Mouse (Mus musculus): ENCODE measurements around the gene Naaladl1. TPM values are rescaled to one million over a fixed set of nuclear protein-coding genes. Genes with fewer than 3 reads are reported as not detected.

Naaladl1 gene
- polyA plus RNA-seq (2014; fragmentation: Illumina TruSeq; extraction: RNeasy Lipid Tissue Mini Kit (QIAGEN cat#74804); ENCODE audit: low read depth, low replicate concordance): not detected

DNA sequence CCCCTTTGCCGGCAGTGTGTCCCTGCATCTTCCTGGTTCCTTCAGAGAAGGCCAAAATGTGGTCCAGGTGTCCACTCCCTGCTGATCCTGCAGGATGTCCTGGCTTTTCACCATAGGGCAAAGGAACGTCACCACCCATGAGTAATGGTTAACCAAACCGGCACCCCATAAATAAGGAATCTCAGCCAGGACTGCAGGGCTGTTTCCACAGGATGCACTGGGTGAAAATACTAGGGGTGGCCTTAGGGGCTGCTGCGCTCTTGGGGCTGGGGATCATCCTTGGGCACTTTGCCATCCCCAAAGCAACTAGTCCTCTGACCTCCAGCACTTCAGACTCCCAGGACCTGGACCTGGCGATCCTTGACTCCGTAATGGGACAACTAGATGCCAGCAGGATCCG lies at the start of gene Naaladl1:
Gene Naaladl1, plus strand, starts transcription at position 197 of the 400 bp plus-strand sequence.

DNA sequence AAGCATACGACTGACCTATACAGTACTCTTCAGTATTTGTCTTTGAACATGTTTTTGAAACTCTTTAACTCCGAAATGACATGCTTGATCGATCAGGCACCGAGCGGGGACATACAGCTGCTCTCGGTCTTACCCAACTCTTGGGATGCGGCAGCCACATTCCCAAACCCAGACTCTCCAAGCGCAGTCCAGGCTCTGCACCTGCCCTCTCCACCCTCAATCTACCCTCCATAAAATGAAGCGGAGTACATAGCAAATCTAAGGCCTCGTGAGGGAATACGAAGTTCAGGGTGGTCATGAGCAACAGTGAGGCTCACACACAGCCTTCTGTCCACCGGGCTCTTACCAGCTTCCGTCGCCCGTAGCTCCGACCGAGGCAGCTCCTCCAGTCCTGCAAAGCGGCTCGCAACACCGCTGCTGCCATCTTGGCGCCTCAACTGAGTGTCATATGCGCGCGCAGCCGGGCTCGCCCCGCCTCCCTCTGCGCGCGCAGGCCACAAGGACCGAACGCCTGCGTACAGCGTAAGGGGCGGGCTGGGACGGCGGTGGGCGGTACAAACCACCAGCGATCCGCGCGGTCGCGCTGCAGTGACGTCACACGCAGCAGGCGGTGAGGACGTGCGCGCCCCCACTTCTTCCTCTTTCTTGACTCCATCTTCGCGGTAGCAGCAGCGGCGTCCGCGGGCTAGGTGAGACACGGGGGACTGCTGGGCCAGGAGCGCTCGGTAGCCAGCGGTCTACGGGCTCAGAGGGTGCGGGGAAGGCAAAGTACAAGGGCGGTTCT lies 48.1 kb upstream of the Naaladl1 start, which contains the start of the genes Mrpl49 and Fau:
Gene Mrpl49, minus strand, starts transcription at position 473 of the 784 bp plus-strand sequence.
Gene Fau, plus strand, starts transcription at position 532 of the 784 bp plus-strand sequence.

DNA sequence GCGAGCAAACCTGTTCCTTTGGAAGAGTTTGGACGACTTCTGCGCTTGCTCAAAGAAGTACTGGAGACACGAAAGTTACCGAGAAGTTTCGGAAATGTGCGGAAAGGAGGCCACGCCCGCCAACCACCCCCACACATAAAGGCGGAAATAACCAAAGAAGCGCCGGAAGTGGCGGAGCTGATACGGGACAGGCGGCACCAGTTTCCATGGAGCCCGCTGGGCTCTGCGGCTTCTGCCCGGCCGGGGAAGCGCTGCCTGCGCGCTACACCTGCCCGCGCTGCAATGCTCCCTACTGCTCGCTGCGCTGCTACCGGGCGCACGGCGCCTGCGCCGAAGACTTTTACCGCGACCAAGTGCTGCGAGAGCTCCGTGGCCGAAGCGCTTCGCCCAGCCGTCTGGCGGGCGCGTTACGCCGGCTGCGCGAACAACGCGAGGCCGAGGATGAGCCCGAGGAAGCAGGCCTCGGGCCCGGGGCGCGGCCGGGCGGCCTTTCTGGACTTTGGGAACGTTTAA lies 44.5 kb upstream of the Naaladl1 start, which contains the start of gene Znhit2:
Gene Znhit2, plus strand, starts transcription at position 172 of the 513 bp plus-strand sequence.

GRCm38 (mm10) chr19:6067724-6068415 lies 37.7 kb upstream of the Naaladl1 start, which contains the start of gene Tm7sf2:
TSS of gene Tm7sf2 (minus strand) at chr19:6068373.

DNA sequence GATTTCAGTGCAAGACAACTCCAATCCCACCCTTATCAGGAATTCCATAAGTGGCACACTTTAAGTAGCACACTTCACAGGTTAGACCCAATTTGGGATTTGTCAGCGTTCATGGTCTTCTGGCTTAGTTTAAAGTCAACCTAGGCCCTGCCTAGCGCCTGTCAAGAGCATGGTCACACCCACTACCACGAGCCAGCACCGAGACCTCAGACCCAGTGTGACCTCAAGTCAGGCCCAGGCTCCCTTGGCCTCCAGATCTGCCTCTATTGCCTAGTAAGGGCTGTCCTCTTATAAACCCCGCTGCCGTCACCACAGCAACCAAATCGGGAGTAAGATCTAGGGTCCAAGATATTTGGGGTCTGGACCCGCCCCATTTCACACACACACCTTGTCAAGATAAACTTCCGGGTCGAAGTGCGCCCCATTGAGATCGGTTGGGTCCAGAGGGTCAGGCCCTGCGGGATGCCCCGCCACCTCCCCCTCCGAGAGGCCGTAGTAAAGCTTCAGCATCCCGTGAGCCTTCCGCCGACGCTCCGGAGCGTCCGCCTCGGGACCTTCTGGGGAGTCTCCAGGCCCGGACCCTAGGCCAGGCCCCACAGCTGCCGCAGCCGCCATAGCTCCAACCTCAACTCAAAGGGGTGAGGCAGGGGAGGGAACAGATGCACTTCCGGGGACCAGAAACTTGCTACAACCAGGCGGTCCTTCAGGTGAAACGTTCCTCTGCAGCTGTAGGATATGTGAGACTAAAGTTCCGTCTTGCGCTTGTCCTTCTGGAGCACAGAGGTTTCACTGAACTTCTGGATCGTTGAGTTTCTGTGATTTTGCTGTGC lies 28.8 kb upstream of the Naaladl1 start, which contains the start of gene Vps51:
Gene Vps51, minus strand, starts transcription at position 668 of the 830 bp plus-strand sequence.

DNA sequence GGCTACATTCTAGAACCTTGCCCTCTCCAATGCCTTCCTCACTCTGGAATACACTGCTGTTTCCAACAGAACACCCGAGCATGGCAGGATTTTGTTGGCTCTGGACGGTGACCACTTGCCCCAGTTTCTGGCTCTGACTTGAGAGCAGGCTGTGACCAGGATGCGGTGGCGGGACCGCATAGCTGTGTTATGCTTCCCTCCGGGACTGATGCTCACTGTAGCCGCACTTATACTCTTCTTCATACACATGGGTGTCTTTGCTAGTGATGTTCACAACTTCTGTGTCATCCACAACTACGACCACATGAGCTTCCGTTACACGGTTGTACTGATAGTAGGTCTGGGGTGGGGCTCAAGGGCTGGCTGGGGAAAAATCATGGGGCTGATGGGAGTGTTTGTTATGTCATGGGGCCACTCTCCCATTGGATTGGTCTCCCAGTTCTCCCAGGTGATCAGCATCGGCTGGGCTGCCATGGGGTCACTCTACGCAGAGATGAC lies 25.6 kb upstream of the Naaladl1 start, which contains the start of gene Tmem262:
Gene Tmem262, plus strand, starts transcription at position 51 of the 498 bp plus-strand sequence.

DNA sequence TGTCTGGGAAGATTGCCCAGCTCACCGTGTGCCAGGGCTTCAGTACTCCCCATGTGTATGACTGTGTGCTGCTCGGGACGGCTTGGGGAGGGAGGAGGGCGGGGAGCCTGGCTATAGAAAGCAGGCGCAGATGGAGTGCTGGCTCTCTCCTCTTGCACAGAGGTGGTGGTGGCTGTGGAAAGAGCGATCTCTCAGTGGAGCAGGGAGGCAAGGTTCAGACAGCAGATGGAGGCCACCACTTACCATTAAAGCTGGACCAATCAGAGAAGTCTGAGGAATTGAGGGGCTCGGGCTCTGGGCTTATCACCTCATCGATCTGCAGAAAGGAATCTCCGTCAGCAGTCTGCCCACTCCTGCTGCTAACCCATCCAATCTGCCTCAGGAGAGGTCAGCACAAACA lies 23.4 kb upstream of the Naaladl1 start, which contains the start of gene Gm28374:
Gene Gm28374, minus strand, starts transcription at position 101 of the 400 bp plus-strand sequence.

GRCm38 (mm10) chr19:6084478-6085248 lies 20.9 kb upstream of the Naaladl1 start, which contains the start of the genes Zfpl1 and Cdca5:
TSS of gene Zfpl1 (minus strand) at chr19:6084956.
TSS of gene Cdca5 (plus strand) at chr19:6084983.

GRCm38 (mm10) chr19:6094119-6094518 lies 11.5 kb upstream of the Naaladl1 start, which contains the start of gene AC131692.1:
TSS of gene AC131692.1 (plus strand) at chr19:6094419.

GRCm38 (mm10) chr19:6117986-6118676 lies 12.5 kb downstream of the Naaladl1 start, which contains the start of gene Sac3d1:
TSS of gene Sac3d1 (minus strand) at chr19:6118650.

DNA sequence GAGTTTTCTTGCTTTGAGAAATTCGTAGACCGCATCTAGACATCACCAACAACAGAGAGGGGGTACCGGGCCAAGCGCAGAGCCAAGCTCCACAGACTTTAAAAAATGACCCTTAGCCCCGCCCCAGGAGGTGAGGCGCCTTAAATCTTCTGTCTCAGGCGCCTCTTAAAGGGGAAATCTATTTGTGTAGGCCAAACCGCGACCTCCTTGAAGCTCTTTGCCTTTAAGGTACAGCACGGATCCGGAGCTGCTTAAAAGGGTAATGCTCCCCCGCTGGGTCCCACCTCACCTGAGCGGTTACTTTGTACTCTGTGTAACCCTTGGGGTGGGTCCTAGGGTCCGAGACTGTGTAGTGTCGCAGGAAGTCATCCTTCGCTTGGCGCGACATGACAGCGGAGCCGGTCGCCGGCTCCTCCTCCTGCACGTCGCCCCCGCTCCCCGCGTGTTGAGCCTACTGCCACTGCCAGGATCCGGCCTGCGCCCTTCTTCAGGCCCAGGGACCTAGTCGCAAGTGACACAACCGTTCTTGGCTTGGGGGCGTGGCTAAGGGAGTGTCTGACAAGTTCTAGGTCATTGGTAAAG lies 22.3 kb downstream of the Naaladl1 start, which contains the start of gene Snx15:
Gene Snx15, minus strand, starts transcription at position 545 of the 582 bp plus-strand sequence.

DNA sequence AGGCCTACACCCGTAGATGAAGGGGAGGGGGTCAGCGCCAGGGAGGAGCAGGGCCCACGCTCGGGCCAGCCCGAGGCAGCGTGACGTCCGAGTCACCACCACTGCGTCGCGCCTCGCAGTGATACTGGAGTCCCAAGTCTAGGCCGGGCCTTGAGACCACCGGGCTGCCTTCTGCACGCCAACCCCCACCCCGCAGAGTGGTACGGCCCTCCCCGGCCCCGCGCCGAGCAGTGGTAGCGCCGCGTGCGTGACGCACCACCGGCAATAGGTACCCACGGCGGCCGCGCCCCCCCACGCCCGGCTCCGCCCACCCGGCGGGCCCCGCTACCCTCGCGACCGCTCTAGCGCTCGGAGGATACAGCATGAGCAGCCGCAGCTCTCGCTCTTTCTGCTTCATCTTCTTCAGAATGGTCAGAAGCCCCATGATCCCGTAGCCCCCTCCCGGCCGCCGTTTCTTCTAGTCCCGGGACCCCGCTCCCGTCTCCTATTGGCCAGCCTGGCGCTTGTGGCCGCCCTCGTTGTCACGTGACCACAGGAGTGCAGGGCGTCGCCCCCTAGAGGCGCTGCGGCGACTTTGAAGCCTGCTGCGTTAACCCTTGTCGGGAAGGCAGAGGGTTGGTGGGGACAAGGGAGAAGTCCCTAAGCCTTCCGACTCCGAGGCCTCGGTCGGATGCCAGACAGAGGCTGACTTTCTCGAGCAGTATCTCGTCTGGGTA lies 35.3 kb downstream of the Naaladl1 start, which contains the start of gene Batf2:
Gene Batf2, plus strand, starts transcription at position 306 of the 716 bp plus-strand sequence.

DNA sequence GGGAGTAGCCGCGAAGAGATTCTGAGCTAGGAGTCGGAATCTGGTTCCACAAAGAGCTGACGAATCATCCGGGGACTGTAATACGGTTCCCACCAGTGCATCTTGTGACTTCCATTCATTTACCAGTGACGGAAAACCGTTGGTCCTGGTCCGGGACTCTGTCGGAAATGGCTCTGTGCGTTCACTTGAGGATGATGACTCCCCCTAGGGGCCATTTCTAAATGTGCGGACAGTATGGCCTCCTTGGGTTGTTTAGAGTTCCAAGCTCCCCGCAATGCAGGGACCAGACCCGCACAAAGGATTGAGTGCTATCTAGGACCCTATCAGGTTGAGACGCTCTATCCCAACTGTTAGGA lies 35.8 kb downstream of the Naaladl1 start, which contains the start of gene Arl2:
Gene Arl2, minus strand, starts transcription at position 155 of the 356 bp plus-strand sequence.

Other genes with a start within 250 kb of the Naaladl1 start
- 2.8 TPM for gene Frmd8, start 230.5 kb upstream of the Naaladl1 start, polyA plus RNA-seq (2014; fragmentation: Illumina TruSeq; extraction: RNeasy Lipid Tissue Mini Kit (QIAGEN cat#74804); ENCODE audit: low read depth, low replicate concordance)
- 4.5 TPM for gene Slc25a45, start 228.0 kb upstream of the Naaladl1 start, polyA plus RNA-seq (2014; fragmentation: Illumina TruSeq; extraction: RNeasy Lipid Tissue Mini Kit (QIAGEN cat#74804); ENCODE audit: low read depth, low replicate concordance)
- gene Tigd3, start 211.6 kb upstream of the Naaladl1 start, polyA plus RNA-seq (2014; fragmentation: Illumina TruSeq; extraction: RNeasy Lipid Tissue Mini Kit (QIAGEN cat#74804); ENCODE audit: low read depth, low replicate concordance): 0.20 TPM
- gene Dpf2, start 192.8 kb upstream of the Naaladl1 start, polyA plus RNA-seq (2014; fragmentation: Illumina TruSeq; extraction: RNeasy Lipid Tissue Mini Kit (QIAGEN cat#74804); ENCODE audit: low read depth, low replicate concordance): 5.4 TPM
- gene Cdc42ep2, start 181.0 kb upstream of the Naaladl1 start, polyA plus RNA-seq (2014; fragmentation: Illumina TruSeq; extraction: RNeasy Lipid Tissue Mini Kit (QIAGEN cat#74804); ENCODE audit: low read depth, low replicate concordance): 1.9 TPM
- gene Pola2, start 141.6 kb upstream of the Naaladl1 start, polyA plus RNA-seq (2014; fragmentation: Illumina TruSeq; extraction: RNeasy Lipid Tissue Mini Kit (QIAGEN cat#74804); ENCODE audit: low read depth, low replicate concordance): 2.4 TPM
- gene Slc22a20, start 119.6 kb upstream of the Naaladl1 start, polyA plus RNA-seq (2014; fragmentation: Illumina TruSeq; extraction: RNeasy Lipid Tissue Mini Kit (QIAGEN cat#74804); ENCODE audit: low read depth, low replicate concordance): not detected
- gene Capn1, start 89.9 kb upstream of the Naaladl1 start, polyA plus RNA-seq (2014; fragmentation: Illumina TruSeq; extraction: RNeasy Lipid Tissue Mini Kit (QIAGEN cat#74804); ENCODE audit: low read depth, low replicate concordance): 1.3 TPM
- gene Syvn1, start 59.2 kb upstream of the Naaladl1 start, polyA plus RNA-seq (2014; fragmentation: Illumina TruSeq; extraction: RNeasy Lipid Tissue Mini Kit (QIAGEN cat#74804); ENCODE audit: low read depth, low replicate concordance): 0.77 TPM
- gene Mrpl49, start 48.0 kb upstream of the Naaladl1 start, polyA plus RNA-seq (2014; fragmentation: Illumina TruSeq; extraction: RNeasy Lipid Tissue Mini Kit (QIAGEN cat#74804); ENCODE audit: low read depth, low replicate concordance): 41.8 TPM
- gene Fau, start 47.9 kb upstream of the Naaladl1 start, polyA plus RNA-seq (2014; fragmentation: Illumina TruSeq; extraction: RNeasy Lipid Tissue Mini Kit (QIAGEN cat#74804); ENCODE audit: low read depth, low replicate concordance): 5.1 TPM
- gene Znhit2, start 44.6 kb upstream of the Naaladl1 start, polyA plus RNA-seq (2014; fragmentation: Illumina TruSeq; extraction: RNeasy Lipid Tissue Mini Kit (QIAGEN cat#74804); ENCODE audit: low read depth, low replicate concordance): not detected
- gene Tm7sf2, start 37.4 kb upstream of the Naaladl1 start, polyA plus RNA-seq (2014; fragmentation: Illumina TruSeq; extraction: RNeasy Lipid Tissue Mini Kit (QIAGEN cat#74804); ENCODE audit: low read depth, low replicate concordance): 0.93 TPM
- 8.9 TPM for gene Vps51, start 28.6 kb upstream of the Naaladl1 start, polyA plus RNA-seq (2014; fragmentation: Illumina TruSeq; extraction: RNeasy Lipid Tissue Mini Kit (QIAGEN cat#74804); ENCODE audit: low read depth, low replicate concordance)
- gene Tmem262, start 25.7 kb upstream of the Naaladl1 start, polyA plus RNA-seq (2014; fragmentation: Illumina TruSeq; extraction: RNeasy Lipid Tissue Mini Kit (QIAGEN cat#74804); ENCODE audit: low read depth, low replicate concordance): not detected
- gene Gm28374, start 23.5 kb upstream of the Naaladl1 start, polyA plus RNA-seq (2014; fragmentation: Illumina TruSeq; extraction: RNeasy Lipid Tissue Mini Kit (QIAGEN cat#74804); ENCODE audit: low read depth, low replicate concordance): not detected
- not detected for gene Zfpl1, start 20.8 kb upstream of the Naaladl1 start, polyA plus RNA-seq (2014; fragmentation: Illumina TruSeq; extraction: RNeasy Lipid Tissue Mini Kit (QIAGEN cat#74804); ENCODE audit: low read depth, low replicate concordance)
- gene Cdca5, start 20.8 kb upstream of the Naaladl1 start, polyA plus RNA-seq (2014; fragmentation: Illumina TruSeq; extraction: RNeasy Lipid Tissue Mini Kit (QIAGEN cat#74804); ENCODE audit: low read depth, low replicate concordance): 0.24 TPM
- gene AC131692.1, start 11.4 kb upstream of the Naaladl1 start, polyA plus RNA-seq (2014; fragmentation: Illumina TruSeq; extraction: RNeasy Lipid Tissue Mini Kit (QIAGEN cat#74804); ENCODE audit: low read depth, low replicate concordance): not detected
- gene Sac3d1, start 12.9 kb downstream of the Naaladl1 start, polyA plus RNA-seq (2014; fragmentation: Illumina TruSeq; extraction: RNeasy Lipid Tissue Mini Kit (QIAGEN cat#74804); ENCODE audit: low read depth, low replicate concordance): not detected
- gene Snx15, start 22.5 kb downstream of the Naaladl1 start, polyA plus RNA-seq (2014; fragmentation: Illumina TruSeq; extraction: RNeasy Lipid Tissue Mini Kit (QIAGEN cat#74804); ENCODE audit: low read depth, low replicate concordance): 3.0 TPM
- gene Batf2, start 35.2 kb downstream of the Naaladl1 start, polyA plus RNA-seq (2014; fragmentation: Illumina TruSeq; extraction: RNeasy Lipid Tissue Mini Kit (QIAGEN cat#74804); ENCODE audit: low read depth, low replicate concordance): not detected
- gene Arl2, start 35.8 kb downstream of the Naaladl1 start, polyA plus RNA-seq (2014; fragmentation: Illumina TruSeq; extraction: RNeasy Lipid Tissue Mini Kit (QIAGEN cat#74804); ENCODE audit: low read depth, low replicate concordance): 0.49 TPM
- not detected for gene Majin, start 78.6 kb downstream of the Naaladl1 start, polyA plus RNA-seq (2014; fragmentation: Illumina TruSeq; extraction: RNeasy Lipid Tissue Mini Kit (QIAGEN cat#74804); ENCODE audit: low read depth, low replicate concordance)
- gene Gpha2, start 120.6 kb downstream of the Naaladl1 start, polyA plus RNA-seq (2014; fragmentation: Illumina TruSeq; extraction: RNeasy Lipid Tissue Mini Kit (QIAGEN cat#74804); ENCODE audit: low read depth, low replicate concordance): not detected
- gene Ppp2r5b, start 130.1 kb downstream of the Naaladl1 start, polyA plus RNA-seq (2014; fragmentation: Illumina TruSeq; extraction: RNeasy Lipid Tissue Mini Kit (QIAGEN cat#74804); ENCODE audit: low read depth, low replicate concordance): 0.57 TPM
- not detected for gene Atg2a, start 135.9 kb downstream of the Naaladl1 start, polyA plus RNA-seq (2014; fragmentation: Illumina TruSeq; extraction: RNeasy Lipid Tissue Mini Kit (QIAGEN cat#74804); ENCODE audit: low read depth, low replicate concordance)
- gene Ehd1, start 170.9 kb downstream of the Naaladl1 start, polyA plus RNA-seq (2014; fragmentation: Illumina TruSeq; extraction: RNeasy Lipid Tissue Mini Kit (QIAGEN cat#74804); ENCODE audit: low read depth, low replicate concordance): 15.1 TPM
- 3.2 TPM for gene Cdc42bpg, start 200.7 kb downstream of the Naaladl1 start, polyA plus RNA-seq (2014; fragmentation: Illumina TruSeq; extraction: RNeasy Lipid Tissue Mini Kit (QIAGEN cat#74804); ENCODE audit: low read depth, low replicate concordance)
- gene Men1, start 229.2 kb downstream of the Naaladl1 start, polyA plus RNA-seq (2014; fragmentation: Illumina TruSeq; extraction: RNeasy Lipid Tissue Mini Kit (QIAGEN cat#74804); ENCODE audit: low read depth, low replicate concordance): 4.2 TPM
- gene Map4k2, start 235.4 kb downstream of the Naaladl1 start, polyA plus RNA-seq (2014; fragmentation: Illumina TruSeq; extraction: RNeasy Lipid Tissue Mini Kit (QIAGEN cat#74804); ENCODE audit: low read depth, low replicate concordance): 5.5 TPM